Comparison of ENCODE assay signal across 13 mouse cellular contexts in genomic region chr2:180185686-180186085, GRCm38 (mm10).
"Had no signal": no experiment of that assay in that cellular context is flagged by ENCODE, and none has a peak within 500 bp of the region (broad histone marks: within the 10 kb centered on the region; RNA-seq: fewer than 3 reads in every experiment).

No protein-coding gene starts in this region.

- H3K27me3 ChIP-seq: limb, embryonic 13.5 days; midbrain, embryonic 13.5 days; neural tube, embryonic 13.5 days; stomach, embryonic 15.5 days had no signal

- H3K27ac ChIP-seq: limb, embryonic 13.5 days; liver, embryonic 14.5 days; midbrain, embryonic 13.5 days; neural tube, embryonic 13.5 days; stomach, embryonic 15.5 days had no signal

- H3K4me2 ChIP-seq: limb, embryonic 13.5 days; midbrain, embryonic 13.5 days; neural tube, embryonic 13.5 days; stomach, embryonic 15.5 days had no signal

- H3K36me3 ChIP-seq: midbrain, embryonic 13.5 days; neural tube, embryonic 13.5 days had no signal

- H3K9me3 ChIP-seq: limb, embryonic 13.5 days; midbrain, embryonic 13.5 days; neural tube, embryonic 13.5 days; stomach, embryonic 15.5 days had no signal

- H3K9ac ChIP-seq: limb, embryonic 13.5 days; liver, embryonic 14.5 days; midbrain, embryonic 13.5 days; neural tube, embryonic 13.5 days; stomach, embryonic 15.5 days had no signal

- H3K4me3 ChIP-seq: limb, embryonic 13.5 days; midbrain, embryonic 13.5 days; neural tube, embryonic 13.5 days; stomach, embryonic 15.5 days had no signal

- DNase-seq: kidney, adult 8-10 months; kidney, postnatal 14 days; lung, adult 18-20 months; retina, postnatal 1 day; right cerebral cortex, postnatal 4 days; thymus, adult 2 months; thymus, postnatal 25 days had no signal

- H3K4me1 ChIP-seq: limb, embryonic 13.5 days; midbrain, embryonic 13.5 days; neural tube, embryonic 13.5 days; stomach, embryonic 15.5 days had no signal

- ATAC-seq: intestine, postnatal 0 days; midbrain, embryonic 13.5 days had no signal
